Mouse (Mus musculus) cerebellum, postnatal 4 days (tissue): ENCODE data around the gene Rhbg.

Source experiments
- DNase-seq, 2 experiments: peaks; one replicate each; pipeline ENCODE4 v3.0.0; 2022; ENCODE audit warnings: low spot score in 2 of 2, mixed read lengths in 1 of 2

Gene Rhbg

GRCm38 (mm10) chr3:88208226-88208720, 46.2 kb downstream of the Rhbg start:
- DNase-seq = no peak

GRCm38 (mm10) chr3:88207451-88208100, 46.9 kb downstream of the Rhbg start:
- no peak for DNase-seq

GRCm38 (mm10) chr3:88206901-88207371, 47.6 kb downstream of the Rhbg start:
- no peak for DNase-seq

- no peak for DNase-seq
These were observed 48.0 kb downstream of the Rhbg start for GRCm38 (mm10) chr3:88206500-88206899.

- DNase-seq = no peak
These were observed 48.7 kb downstream of the Rhbg start for GRCm38 (mm10) chr3:88205563-88206491.

GRCm38 (mm10) chr3:88205176-88205562, 49.3 kb downstream of the Rhbg start:
- no peak for DNase-seq

GRCm38 (mm10) chr3:88204751-88205150, 49.8 kb downstream of the Rhbg start:
- no peak for DNase-seq

GRCm38 (mm10) chr3:88203999-88204700, 50.4 kb downstream of the Rhbg start:
- no peak for DNase-seq

- no peak for DNase-seq
These were observed 51.1 kb downstream of the Rhbg start for GRCm38 (mm10) chr3:88203456-88203855.

- no peak for DNase-seq
These were observed 51.5 kb downstream of the Rhbg start for GRCm38 (mm10) chr3:88202986-88203385.

- DNase-seq = no peak
These were observed 52.9 kb downstream of the Rhbg start for GRCm38 (mm10) chr3:88201640-88202039.

- DNase-seq = no peak
These were observed 53.6 kb downstream of the Rhbg start for GRCm38 (mm10) chr3:88200972-88201330.

- DNase-seq = no peak
These were observed 54.1 kb downstream of the Rhbg start for GRCm38 (mm10) chr3:88200161-88200971.

- DNase-seq = no peak
These were observed 54.9 kb downstream of the Rhbg start for GRCm38 (mm10) chr3:88199541-88200110.

- DNase-seq = no peak
These were observed 55.9 kb downstream of the Rhbg start for GRCm38 (mm10) chr3:88198505-88199020.

GRCm38 (mm10) chr3:88197741-88198504, 56.6 kb downstream of the Rhbg start:
- no peak for DNase-seq
